Mouse (Mus musculus): ENCODE results near the gene Gatb.
"Not testable (repeated sequence)": the region's sequence is repeated elsewhere in the genome, so short reads cannot be mapped to it uniquely, and the experiment has no call there.

The Gatb gene

DNA sequence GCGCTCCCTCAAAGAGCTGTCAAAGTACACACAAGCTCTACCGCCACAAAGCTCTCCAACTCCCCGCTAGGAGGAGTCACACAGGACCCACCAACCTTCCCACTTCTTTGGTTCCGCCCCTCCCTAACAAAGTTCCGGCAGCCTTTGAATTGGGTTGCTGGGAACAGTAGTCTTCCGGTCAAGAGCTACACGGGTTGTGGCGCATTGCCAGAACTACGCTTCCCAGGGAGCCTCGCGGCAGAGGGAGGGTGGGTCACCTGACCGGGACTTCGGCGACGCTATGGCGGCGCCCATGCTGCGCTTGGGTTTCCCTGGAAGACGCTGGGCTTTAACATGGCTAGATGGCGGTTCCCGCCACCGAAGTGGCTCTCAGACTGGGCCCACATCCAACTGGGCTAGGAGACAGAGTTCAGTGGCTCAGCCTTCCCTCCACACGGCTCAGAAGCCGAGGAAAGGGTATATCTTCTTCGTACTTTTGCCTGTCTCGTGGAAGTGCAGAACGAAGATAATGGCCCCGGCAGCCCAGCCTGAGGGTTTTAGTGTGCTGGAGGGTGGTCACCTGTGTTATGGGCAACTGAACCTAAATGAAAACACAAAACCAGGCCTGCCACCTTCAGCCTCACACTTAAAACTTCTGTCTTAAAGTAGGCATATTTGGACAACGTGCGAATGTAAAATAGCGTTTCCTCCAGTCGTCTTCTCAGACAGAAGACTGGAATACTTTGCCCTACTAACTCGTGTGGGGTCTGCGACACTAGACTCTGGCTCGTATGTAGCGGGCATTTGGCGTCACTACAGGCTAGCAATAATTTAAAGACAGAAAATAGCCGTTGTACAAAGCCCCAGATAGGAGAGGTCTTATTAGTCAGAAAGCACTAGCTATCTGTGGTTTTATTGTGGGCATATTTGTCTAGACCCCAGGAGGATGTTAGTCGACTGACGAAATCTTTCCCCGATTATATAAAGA lies at the start of gene Gatb:
Gene Gatb, plus strand, starts transcription at position 256 of the 967 bp plus-strand sequence.
- DNase-seq (ENCODE audit: low spot score in 2 of 2): peak; percentile 90 to 95

DNA sequence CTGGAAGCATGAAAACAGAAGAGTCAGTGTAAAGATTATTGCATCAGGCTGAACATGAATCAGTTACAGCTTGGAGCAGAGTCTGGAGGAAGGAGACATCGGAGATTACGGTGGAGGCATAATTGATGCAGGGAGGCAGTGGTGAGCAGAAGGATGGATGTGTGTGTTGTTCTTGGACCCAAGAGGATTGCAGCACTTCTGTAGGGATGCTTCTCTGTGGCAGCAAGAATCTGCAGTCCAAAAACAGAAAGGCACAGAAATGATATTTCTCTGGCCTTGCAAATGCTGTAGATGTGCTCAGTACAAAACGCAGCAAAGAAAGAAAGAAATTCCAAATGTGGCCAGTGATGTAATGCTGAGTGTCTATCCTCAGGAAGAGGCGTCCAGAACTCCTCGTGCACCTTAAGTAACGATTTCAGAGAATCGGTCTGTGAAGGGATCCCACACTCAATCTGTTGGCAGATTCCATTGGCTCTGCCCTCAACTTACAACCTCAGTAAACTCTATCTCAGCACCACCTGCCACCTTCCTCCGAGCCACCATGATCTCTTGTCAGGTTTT lies 43.2 kb upstream of the Gatb start:
- DNase-seq (ENCODE audit: low spot score in 2 of 2): no peak

DNA sequence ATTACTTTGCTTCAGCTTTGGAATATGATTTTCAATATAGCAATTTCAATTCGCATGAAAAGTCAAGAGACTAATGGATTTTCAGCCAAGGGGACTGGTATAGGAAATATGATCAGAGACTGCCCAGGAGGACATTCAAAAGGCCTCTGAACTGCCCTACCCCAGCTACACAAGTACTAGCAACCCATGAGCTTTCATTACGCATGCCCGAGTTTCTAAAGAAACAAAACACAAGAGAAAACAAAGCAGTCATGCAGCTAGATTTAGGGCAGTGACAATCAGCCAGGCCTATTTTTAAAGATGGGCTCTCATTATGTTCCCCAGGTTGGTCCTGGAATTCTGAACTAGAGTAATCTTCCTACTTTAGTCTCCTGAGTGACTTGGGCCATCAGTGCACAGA lies 41.5 kb upstream of the Gatb start:
- DNase-seq (ENCODE audit: low spot score in 2 of 2): no peak

DNA sequence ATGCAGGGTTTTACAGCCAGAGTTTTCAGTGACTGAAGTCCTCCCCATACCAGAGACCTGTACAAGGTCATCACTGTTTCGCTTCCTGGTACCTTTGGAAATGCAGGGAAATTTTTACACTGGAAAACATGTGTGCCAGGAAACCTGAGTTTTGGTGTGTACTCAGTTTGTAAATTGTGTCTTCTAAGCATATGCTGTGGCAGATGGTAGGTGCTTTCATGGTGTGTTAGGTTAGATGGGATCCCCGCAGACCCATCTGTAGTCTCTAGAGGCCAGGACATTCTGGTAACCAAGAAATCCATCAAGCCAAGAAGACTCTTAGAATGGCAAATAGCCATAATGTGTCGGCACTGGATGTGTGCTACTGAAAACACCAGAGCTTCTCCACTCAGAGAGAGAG lies 38.9 kb upstream of the Gatb start:
- DNase-seq (ENCODE audit: low spot score in 2 of 2): no peak

DNA sequence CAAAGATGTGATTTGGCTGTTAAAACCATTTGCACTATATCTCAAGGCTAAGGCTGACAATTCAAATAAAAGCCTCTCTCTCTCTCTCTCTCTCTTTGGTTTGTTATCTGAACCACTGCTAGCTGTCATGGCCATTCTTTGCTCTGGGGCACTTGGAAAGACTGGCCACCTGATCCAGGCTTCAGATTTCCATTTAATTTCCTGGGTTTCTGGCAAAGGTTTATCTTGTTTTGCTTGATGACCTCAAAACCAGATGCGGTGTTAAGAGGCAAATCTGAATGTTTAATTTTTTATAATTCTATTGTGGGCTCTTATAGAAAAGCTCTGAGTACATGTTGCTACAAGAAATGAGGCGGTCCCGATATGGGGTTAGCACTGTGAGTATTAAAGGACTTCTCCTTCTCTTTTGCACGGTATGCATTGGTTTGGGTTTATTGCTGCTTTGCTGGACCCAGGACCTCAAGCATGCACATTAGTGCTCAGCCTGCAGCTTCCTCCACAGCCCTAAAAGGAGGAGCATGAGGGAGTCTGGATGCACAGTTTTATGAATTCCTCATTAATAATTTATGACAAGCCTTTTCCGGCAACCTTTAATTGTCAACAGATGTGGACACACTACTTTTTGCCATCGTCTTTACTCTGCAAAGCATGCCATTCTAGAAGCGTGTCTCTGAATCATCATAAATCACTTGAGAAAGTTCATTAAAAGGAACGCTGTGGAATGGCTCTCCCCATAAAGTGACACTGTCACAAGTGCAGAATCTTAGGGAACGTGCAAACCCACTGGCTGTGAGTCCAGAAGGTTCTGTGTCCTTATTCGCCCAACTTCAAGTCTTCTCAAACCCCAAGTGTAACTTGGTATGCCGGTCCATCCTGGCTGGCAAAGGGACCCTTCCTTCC lies 38.0 kb upstream of the Gatb start:
- no peak for DNase-seq (ENCODE audit: low spot score in 2 of 2)

DNA sequence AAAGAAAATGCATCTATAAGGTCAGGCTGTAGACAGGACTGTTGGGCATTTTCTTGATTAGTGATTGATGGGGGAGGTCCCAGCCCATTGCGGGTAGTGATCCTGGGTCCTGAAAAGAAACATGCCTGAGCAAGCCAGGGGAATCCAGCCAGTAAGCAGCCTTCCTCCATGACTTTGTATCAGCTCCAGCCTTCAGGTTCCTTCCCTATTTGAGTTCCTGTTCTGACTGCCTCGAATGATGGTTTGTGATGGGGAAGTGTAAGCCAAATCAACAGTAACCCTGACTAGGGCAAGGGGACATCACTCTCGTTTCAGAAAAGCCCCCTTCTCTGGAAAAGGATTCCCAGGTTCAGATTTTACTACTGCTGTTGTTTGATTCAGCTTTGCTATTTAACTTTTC lies 31.2 kb upstream of the Gatb start:
- DNase-seq (ENCODE audit: low spot score in 2 of 2): no peak

DNA sequence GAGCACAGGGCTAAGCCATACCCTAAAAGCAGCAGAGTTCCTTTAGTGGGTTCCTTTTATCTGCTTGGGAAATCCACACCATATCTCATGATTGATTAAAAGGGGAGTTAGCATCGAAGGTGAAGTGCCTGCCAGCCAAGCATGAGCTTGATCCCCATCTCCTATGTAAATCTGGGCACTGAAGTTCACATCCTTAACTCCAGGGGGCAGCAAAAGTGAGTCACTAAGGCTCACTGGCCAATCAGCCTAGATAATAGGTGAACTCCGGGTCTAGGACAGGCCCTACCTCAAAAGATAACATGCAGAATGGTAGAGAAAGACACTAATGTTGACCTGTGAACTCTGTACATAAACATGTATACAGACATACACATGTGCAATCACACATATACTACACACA lies 30.3 kb upstream of the Gatb start:
- DNase-seq (ENCODE audit: low spot score in 2 of 2): no peak

DNA sequence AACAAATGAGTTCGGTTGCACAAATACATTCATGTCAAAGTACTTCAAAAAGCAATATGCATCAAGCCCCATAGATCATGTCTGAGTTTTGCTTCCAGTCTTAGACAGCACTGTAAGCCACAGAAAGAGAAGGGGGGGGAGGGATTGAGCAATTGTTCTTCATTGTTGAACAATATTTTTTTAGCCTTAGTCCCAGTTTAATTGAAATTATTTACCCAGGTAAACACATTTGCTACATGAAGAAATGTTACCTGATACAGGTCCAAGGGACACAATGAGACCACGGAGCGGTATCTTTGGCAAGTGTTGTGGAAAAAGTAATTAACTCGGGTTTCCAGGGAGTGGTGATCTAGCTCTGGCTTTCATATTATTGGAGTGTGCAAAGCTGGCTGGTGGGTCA lies 23.6 kb upstream of the Gatb start:
- DNase-seq (ENCODE audit: low spot score in 2 of 2): no peak

DNA sequence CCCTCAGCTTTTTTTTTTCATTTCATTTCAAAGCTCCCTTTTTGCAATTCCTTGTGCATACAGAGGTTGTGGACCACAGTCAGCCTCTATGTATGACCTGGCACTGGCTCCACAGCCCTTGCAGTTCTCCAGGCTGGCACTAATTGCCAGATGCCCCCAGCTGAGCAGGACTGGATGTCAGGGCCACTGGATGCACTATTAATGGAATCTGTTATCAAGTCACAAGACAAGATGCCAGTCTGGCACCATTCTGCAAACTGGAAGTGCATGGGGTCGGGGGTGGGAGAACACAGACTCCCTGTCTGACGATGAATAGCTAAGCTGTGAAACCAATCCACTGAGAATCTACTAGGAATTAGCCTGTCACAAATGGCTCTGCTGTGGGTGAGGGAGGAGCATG lies 22.6 kb upstream of the Gatb start:
- DNase-seq (ENCODE audit: low spot score in 2 of 2): no peak

DNA sequence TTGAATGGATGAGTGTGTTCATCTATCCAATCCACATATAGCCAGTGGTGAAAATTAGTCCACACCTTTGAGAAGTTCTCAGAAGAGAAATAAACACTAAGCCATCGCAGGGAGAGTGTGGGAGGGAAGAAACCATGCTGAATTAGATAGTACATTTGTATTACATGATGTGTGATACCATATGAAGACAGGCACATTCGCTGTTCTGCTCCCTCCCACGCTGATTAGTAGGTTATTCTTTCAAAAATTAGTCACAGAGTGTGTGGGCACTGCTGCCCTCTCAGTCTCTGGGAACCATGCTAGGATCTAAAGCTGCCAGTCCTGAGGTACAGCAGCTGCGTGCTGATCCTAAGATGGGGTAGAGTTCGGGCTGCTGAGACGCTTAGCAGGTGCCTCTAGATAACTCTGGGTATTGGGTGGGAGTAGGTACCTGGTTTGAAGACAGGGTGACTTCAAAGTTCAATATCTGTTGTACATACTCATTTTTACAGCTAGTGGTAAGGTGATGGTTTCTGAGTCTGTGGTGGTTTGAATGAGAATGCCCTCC lies 20.1 kb upstream of the Gatb start:
- no peak for DNase-seq (ENCODE audit: low spot score in 2 of 2)

DNA sequence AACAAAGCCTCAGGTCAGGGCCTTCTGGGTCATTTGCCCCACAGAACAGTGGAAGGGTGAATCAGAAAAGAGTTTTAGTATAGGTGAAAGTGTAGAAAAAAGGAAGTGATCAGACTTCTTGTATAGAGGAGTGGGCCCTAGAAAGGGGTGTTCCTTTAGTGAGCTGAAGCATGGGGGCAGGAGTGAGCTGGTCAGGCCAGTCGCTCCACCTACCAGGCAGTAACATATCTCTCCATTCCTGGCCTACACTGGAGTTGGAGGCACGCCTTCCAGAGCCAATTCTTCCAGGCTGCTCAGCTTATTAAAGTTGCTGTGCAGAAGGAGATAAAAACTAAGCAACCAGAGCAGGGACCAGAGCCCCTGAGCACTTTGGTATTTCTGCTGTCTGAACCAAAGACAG lies 9.3 kb upstream of the Gatb start:
- DNase-seq (ENCODE audit: low spot score in 2 of 2): no peak

DNA sequence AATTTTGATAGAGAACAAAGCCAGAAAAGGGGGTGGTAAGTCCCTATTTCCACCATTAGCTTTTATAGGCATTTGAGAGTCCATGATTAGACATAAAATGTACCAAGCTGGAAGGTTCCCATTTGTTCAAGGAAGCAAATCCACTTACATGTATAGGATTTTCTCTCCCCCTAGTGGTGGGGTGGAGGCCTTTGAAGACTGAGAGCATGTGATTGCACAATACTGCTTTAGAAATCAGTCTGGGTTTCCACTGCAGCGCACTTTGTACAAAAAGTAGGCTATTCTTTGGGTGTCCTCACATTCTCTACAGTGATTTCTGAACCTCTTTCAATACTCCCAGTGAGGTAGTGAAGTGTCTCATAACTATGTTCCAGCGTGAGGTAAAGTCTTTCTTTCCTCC lies 2.6 kb upstream of the Gatb start:
- DNase-seq (ENCODE audit: low spot score in 2 of 2): no peak

DNA sequence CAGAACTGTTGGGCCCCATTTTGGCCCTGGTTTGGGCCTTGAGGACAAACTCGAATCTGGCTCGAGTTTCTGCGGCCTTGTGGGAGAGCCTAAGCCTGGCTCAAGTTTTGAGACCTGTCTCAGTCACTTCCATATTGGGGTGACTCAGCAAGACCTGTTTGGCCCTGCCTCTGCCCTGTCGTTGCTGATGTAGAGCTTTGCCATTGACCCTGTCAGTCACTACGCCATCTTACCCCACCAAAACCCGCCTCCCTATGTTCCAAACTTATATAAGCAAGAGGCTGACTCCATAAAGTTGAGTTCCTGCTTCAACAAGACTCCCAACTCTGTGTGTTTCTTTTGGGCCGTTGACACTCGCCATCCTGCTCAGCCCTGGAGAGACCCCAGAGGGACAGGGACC lies 1.4 kb upstream of the Gatb start:
- not testable (repeated sequence) for DNase-seq (ENCODE audit: low spot score in 2 of 2)

DNA sequence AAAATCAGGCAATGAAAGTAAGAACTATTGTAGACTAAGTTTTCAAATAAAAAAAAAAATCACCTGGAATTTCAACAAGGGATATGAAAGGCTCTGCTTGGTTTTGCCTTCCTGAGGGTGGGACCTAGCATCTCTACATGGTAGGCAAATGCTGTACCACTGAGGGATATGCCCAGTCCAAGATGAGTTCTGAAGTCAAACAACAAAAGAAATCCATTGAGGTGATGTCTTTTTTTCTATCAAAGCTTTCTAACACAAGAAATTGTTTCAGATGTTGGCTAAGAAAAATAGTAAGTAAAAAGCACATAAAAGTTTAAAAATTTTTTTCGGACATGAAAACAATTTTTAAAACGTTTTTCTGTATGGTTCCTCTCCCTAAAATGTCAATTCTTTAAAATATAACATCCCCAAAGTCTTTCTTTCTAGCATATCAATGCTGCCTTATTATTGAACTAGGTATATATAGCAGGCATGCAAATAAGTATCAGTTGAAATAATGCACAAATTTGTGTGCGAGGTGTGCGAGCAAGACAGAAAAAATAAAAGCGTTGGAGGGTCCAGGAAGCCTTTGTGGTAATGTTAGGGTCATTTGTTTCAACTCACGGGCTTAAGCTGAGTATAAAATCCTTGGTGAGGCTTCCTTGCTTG lies 579 bp upstream of the Gatb start:
- no peak for DNase-seq (ENCODE audit: low spot score in 2 of 2)

DNA sequence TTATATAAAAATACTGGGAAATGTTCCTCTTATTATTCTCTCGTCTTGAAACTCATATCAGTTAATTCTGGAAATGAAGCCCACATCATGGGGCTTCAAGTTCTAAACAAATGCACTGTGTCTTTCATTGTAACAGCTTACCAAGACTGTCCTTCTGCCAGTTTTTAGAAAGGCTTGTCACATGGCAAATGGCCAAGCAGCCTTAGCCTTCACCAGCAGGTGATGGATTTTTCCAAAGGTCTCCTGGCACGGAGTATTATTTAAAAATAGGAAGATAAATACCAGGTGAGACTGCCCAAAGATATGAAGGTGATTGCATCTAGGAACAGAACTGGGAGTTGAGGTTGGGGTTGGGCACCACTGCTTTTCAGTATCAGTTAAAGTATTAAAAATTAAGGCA lies 8.8 kb downstream of the Gatb start:
- no peak for DNase-seq (ENCODE audit: low spot score in 2 of 2)

DNA sequence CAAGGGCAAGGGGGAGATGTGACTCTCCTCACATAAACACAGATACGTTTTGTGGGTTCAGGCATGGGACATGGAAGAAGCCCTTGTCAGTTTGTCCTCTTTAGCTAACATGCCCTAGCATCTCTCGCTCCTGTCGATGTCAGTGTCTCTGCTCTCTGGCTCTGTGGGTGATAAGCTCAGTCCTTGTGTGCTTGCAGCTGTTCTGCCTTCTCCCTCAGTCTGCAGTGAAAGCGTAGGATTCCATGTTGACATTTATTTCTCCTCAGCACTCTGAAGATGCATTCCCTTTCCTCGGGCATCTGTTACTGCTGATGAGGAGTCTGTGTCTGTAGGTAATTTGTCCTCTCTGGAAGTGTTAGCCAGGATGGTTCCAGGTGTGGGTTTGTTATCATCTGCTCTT lies 9.3 kb downstream of the Gatb start:
- no peak for DNase-seq (ENCODE audit: low spot score in 2 of 2)

DNA sequence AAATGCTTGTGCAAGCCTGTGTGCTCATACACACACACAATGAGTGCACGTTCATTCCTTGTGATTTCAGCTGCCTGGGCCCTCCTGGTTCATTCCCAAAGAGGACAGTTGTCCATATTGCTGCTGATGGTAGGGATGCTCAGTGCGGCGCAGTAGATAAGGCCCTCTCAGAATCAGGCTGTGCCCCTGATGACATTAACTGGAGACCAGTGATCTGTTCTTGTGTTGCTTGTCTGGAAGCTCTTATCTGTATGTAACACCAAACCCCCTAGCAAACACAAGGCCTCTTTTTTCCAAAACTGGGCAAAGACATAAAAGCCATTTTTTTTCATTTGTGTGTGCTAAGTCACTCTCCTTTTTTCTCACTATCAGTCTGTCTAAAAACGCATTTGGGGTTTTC lies 11.0 kb downstream of the Gatb start:
- no peak for DNase-seq (ENCODE audit: low spot score in 2 of 2)

DNA sequence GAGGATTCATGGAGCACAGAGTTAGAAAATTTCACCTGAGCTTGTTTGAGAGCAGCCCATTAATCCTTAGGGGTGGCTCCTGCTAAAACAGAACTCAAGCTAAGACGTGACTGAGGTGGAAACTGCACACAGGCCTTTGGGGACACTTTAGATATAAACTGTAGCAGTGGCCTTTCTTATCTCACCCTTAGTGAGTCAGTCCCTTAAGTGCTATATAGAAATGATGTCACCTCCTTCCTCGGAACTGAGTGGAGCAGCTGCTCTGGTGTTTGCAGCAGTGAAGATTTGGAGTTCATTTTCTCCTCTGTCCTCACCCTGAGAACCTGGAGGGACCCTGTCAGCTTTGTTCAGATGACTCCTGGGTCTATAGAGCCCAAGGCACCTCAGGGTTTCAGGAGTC lies 14.8 kb downstream of the Gatb start:
- no peak for DNase-seq (ENCODE audit: low spot score in 2 of 2)

DNA sequence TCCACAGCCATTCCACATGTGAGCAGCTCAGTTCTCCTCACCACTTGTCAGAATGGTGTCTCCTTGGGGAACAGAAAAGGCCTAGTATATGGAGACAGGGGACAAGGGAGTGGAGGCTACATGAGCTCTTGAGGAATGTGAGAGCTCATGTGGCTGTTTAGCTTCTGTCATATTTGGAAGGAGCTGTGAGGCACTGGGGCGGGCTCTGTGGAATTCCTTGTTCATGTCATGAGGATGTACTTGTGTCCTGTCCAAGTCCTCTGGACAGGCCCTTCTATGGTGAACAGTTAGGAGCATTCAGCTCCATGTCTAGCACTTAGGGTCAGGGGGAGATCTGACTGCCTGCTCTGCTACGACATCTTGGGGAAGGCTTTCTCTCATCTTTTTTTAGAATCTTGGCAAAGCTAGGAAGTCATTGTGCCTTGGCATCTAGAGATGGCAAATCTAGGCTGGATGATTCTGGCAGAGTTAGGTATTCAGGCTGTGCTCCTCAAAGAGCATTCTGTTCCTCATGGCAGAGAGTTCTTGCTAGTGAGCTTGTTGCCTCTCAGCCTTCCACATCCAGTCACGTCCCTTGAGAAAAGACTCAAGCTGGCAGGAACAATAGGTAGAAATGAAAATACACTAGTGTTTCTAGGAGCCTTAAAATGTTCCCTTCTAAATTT lies 16.3 kb downstream of the Gatb start:
- DNase-seq (ENCODE audit: low spot score in 2 of 2): no peak

DNA sequence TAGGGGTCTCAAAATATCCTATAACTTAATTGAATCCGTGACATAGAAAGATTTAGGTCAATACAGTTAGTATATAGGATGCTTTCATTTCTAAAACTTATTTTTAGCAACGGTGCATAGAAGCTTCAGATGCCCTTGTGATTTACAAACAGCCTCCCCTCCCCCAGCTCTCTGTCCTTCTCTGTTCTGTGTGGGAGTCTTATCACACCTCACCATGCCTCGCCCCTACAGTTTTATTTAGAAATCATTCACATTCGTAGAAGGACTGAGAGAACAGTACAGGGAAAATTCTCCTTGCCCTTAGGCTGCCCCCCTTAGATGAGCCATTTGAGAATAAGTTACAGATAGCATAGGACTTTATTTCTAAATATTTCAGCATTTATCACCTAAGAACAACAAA lies 18.1 kb downstream of the Gatb start:
- DNase-seq (ENCODE audit: low spot score in 2 of 2): no peak

DNA sequence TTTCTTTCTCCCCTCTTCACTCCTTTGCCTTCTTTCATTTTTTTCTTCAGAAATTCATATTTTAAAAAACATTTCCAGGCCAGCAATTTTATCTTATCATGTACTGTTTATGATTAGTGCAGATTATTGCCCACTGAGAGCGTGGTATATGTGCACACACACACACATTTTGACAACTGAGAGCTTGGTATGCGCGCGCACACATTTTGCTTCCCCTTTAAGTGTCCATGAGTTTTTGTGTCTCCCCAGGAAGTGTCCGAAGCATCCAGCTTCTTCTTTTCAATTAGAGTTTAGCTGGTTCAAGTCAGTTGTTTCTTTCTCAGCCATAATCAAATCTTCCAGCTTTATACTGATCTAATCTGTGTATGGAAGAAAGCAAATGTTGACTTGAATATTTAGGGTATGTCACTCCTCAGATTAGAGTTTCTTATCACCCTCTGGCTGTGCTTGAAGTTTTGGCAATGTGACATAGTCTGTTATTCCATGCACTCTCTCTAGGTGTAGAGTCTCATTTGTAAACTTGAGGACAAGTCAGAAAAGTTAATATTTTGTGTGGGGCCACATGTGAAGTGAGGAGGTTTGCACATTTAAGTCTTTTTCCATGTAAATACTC lies 18.8 kb downstream of the Gatb start:
- no peak for DNase-seq (ENCODE audit: low spot score in 2 of 2)

Data from spleen, postnatal 14 days (tissue).